Mouse (Mus musculus) urinary bladder, postnatal 4 days (tissue): ENCODE results near the gene Ccdc191.

ENCODE experiments used
- DNase-seq, 2 experiments: peaks; one replicate each; pipeline ENCODE4 v3.0.0; 2021 to 2022; ENCODE audit warnings: low spot score in 2 of 2

The Ccdc191 gene

GRCm38 (mm10) chr16:43980110-43980609, 90.6 kb downstream of the Ccdc191 start:
- DNase-seq = no peak

- no peak for DNase-seq
Measured at GRCm38 (mm10) chr16:43986299-43986698, 96.7 kb downstream of the Ccdc191 start.

- DNase-seq = no peak
Measured at GRCm38 (mm10) chr16:43994623-43995022, 105.0 kb downstream of the Ccdc191 start.

DNA sequence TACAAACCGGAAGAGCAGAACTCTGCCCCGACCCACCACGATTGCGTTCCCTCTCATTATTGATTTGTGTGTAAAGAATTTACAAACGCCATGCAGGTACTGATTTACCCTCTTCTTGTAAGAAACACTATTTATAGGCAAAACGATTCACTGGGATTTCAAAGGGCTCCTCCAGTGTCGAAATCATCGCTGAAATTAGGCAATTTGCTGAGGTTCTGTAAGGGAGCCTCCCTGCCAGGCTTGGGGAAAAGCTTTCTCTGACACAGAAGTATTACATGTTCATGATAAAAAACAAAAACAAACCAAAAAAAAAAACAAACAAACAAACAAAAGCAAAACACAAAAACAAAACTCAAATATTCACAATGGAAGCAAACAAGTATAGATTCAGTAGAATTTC, 109.5 kb downstream of the Ccdc191 start:
- DNase-seq = no peak

GRCm38 (mm10) chr16:43999541-43999940, 109.9 kb downstream of the Ccdc191 start:
- DNase-seq = no peak

GRCm38 (mm10) chr16:44002086-44002485, 112.5 kb downstream of the Ccdc191 start:
- DNase-seq = no peak

DNA sequence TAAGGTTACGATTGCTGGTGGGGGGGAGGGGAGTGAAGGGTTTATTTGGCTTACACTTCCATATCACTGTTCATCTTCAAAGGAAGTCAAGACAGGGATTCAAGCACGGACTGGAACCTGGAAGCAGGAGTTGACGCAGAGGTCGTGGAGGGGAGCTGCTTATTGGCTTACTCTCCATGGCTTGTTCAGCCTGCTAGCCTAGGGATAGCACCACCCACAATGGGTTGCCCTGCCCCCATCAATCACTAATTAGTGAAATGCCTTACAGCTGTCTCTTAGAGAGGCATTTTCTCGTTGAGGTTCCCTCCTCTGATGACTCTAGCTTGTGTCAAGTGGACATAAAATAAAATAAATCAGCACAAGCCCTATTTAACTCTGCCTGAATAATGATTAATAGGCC, 121.4 kb downstream of the Ccdc191 start:
- DNase-seq = no peak
